Mouse (Mus musculus) ES-Bruce4 (cell line): Measurements from ENCODE around the gene Avl9. TPM values are rescaled to one million over a fixed set of nuclear protein-coding genes. Genes with fewer than 3 reads are reported as not detected.

Source experiments
- H3K27ac ChIP-seq: 2 replicates; pipeline ENCODE4 v1.5.1; 2012; ENCODE audit warnings: low read length, inconsistent platforms; ENCODE audit not compliant: insufficient read depth
- H3K27me3 ChIP-seq: 2 replicates; pipeline ENCODE4 v1.6.1; 2012; ENCODE audit warnings: mild to moderate bottlenecking, low read length, inconsistent platforms; ENCODE audit not compliant: control insufficient read depth, poor library complexity, insufficient read depth, severe bottlenecking
- H3K36me3 ChIP-seq: 2 replicates; pipeline ENCODE4 v1.6.1; 2012; ENCODE audit warnings: inconsistent platforms, mild to moderate bottlenecking, low read length, moderate library complexity; ENCODE audit not compliant: control insufficient read depth, poor library complexity, insufficient read depth, severe bottlenecking
- H3K4me1 ChIP-seq: one replicate; pipeline ENCODE4 v1.8.1; 2011; ENCODE audit warnings: low read length; ENCODE audit not compliant: control insufficient read depth, insufficient read depth
- H3K4me3 ChIP-seq: 2 replicates; pipeline ENCODE4 v1.5.1; 2011; ENCODE audit warnings: low read depth, mild to moderate bottlenecking, low read length
- H3K9ac ChIP-seq: 2 replicates; pipeline ENCODE4 v1.6.1; 2012; ENCODE audit warnings: low read depth, mild to moderate bottlenecking, inconsistent platforms; ENCODE audit not compliant: poor library complexity, severe bottlenecking
- H3K9me3 ChIP-seq: replicated peaks from 2 replicates; pipeline ENCODE4 v1.6.1; 2012; ENCODE audit warnings: mild to moderate bottlenecking, low read length, inconsistent platforms; ENCODE audit not compliant: control insufficient read depth, poor library complexity, insufficient read depth, severe bottlenecking
- CTCF ChIP-seq: IDR thresholded peaks from one replicate; pipeline ENCODE4 v1.8.1; 2011; ENCODE audit warnings: low read depth, low read length
- EP300 ChIP-seq: IDR thresholded peaks from 2 replicates; pipeline ENCODE4 v1.6.1; 2011; ENCODE audit warnings: low read depth, low read length; ENCODE audit not compliant: insufficient read depth
- POLR2A ChIP-seq: IDR thresholded peaks from one replicate; pipeline ENCODE4 v1.8.1; 2011; ENCODE audit warnings: low read length; ENCODE audit not compliant: insufficient read depth
- polyA plus RNA-seq: library from polyadenylated mRNA; stranded (reverse); fragments of >200 nt; gene quantifications from 2 replicates; pipeline ENCODE4 v1.2.4, GENCODE M21; 2011; ENCODE audit warnings: low read depth; ENCODE audit not compliant: missing spikeins, insufficient read depth, insufficient read length

Avl9 gene
- polyA plus RNA-seq, 1 experiment = 26.2 TPM

- Histone ChIP-seq H3K9ac (peak overlapping the region; percentile 97), H3K4me1 (peaks cover 8% of the 10 kb centered on the region), H3K9me3 (no peaks in the 10 kb centered on the region), H3K27me3 (no peaks in the 10 kb centered on the region), H3K27ac (peak overlapping the region; percentile 55), H3K36me3 (no peaks in the 10 kb centered on the region), H3K4me3 (peak overlapping the region; percentile 84)
- no peak for TF ChIP-seq CTCF
- TF ChIP-seq EP300 = no peak
- no peak for TF ChIP-seq POLR2A
These were observed 82.0 kb downstream of the Avl9 start for GRCm38 (mm10) chr6:56796668-56797141.

- TF ChIP-seq POLR2A (no peak), CTCF (no peak), EP300 (no peak)
- Histone ChIP-seq H3K36me3 (no peaks in the 10 kb centered on the region), H3K27ac (peak within 1 kb of the TSS; percentile 82)
These were observed 82.8 kb downstream of the Avl9 start, which contains the start of gene Kbtbd2 for GRCm38 (mm10) chr6:56797311-56798151. Gene Kbtbd2 (minus strand): TSS chr6:56797813.

GRCm38 (mm10) chr6:56798152-56798465, 83.4 kb downstream of the Avl9 start:
- Histone ChIP-seq H3K9me3 (no peaks in the 10 kb centered on the region), H3K36me3 (no peaks in the 10 kb centered on the region), H3K27ac (peak overlapping the region; percentile 82), H3K4me1 (peaks cover 4% of the 10 kb centered on the region), H3K9ac (peak overlapping the region; percentile 97), H3K4me3 (peak overlapping the region; percentile 84), H3K27me3 (no peaks in the 10 kb centered on the region)
- TF ChIP-seq EP300 (no peak), CTCF (no peak), POLR2A (no peak)

More at GRCm38 (mm10) chr6:56797311-56798151, 82.8 kb downstream of the Avl9 start, which contains the start of gene Kbtbd2:
- Histone ChIP-seq H3K4me3 (peak within 1 kb of the TSS; percentile 84), H3K27me3 (no peaks in the 10 kb centered on the region), H3K9ac (peak within 1 kb of the TSS; percentile 97), H3K4me1 (peaks cover 5% of the 10 kb centered on the region), H3K9me3 (no peaks in the 10 kb centered on the region)

- Histone ChIP-seq H3K36me3 (no peaks in the 10 kb centered on the region), H3K9me3 (no peaks in the 10 kb centered on the region)
These were observed 90.3 kb downstream of the Avl9 start for GRCm38 (mm10) chr6:56805026-56805425.

GRCm38 (mm10) chr6:56806195-56806594, 91.5 kb downstream of the Avl9 start:
- Histone ChIP-seq H3K36me3 (no peaks in the 10 kb centered on the region), H3K27ac (no peak overlapping the region), H3K9me3 (no peaks in the 10 kb centered on the region), H3K27me3 (no peaks in the 10 kb centered on the region), H3K9ac (no peak overlapping the region), H3K4me1 (peaks cover 2% of the 10 kb centered on the region), H3K4me3 (no peak overlapping the region)
- TF ChIP-seq EP300 (no peak), POLR2A (no peak), CTCF (no peak)

More at GRCm38 (mm10) chr6:56805026-56805425, 90.3 kb downstream of the Avl9 start:
- no peak overlapping the region for H3K4me3 ChIP-seq
- H3K27me3 ChIP-seq = no peaks in the 10 kb centered on the region
- H3K9ac ChIP-seq = no peak overlapping the region
- no peak for TF ChIP-seq CTCF
- no peak for TF ChIP-seq EP300
- no peak for TF ChIP-seq POLR2A
- peaks cover 2% of the 10 kb centered on the region for H3K4me1 ChIP-seq
- H3K27ac ChIP-seq = no peak overlapping the region

- Histone ChIP-seq H3K27ac (no peak overlapping the region), H3K27me3 (no peaks in the 10 kb centered on the region)
These were observed 94.0 kb downstream of the Avl9 start for GRCm38 (mm10) chr6:56808656-56809055.

More at GRCm38 (mm10) chr6:56808656-56809055, 94.0 kb downstream of the Avl9 start:
- no peaks in the 10 kb centered on the region for H3K36me3 ChIP-seq
- TF ChIP-seq CTCF (peak; percentile 5), POLR2A (no peak)
- no peak overlapping the region for H3K9ac ChIP-seq
- no peak overlapping the region for H3K4me3 ChIP-seq
- no peaks in the 10 kb centered on the region for H3K9me3 ChIP-seq
- no peaks in the 10 kb centered on the region for H3K4me1 ChIP-seq

Other genes with a start within 250 kb of the Avl9 start
- 0.88 and 1.3 TPM in 2 replicates for gene Pde1c, start 145.8 kb upstream of the Avl9 start, polyA plus RNA-seq
- 149 and 182 TPM in 2 replicates for gene Lsm5, start 10.2 kb upstream of the Avl9 start, polyA plus RNA-seq
- gene Kbtbd2, start 82.9 kb downstream of the Avl9 start, polyA plus RNA-seq = 92.8 and 99.1 TPM in 2 replicates
- 211 and 215 TPM in 2 replicates for gene Fkbp9, start 117.2 kb downstream of the Avl9 start, polyA plus RNA-seq
- 19.6 and 21.4 TPM in 2 replicates for gene Nt5c3, start 209.0 kb downstream of the Avl9 start, polyA plus RNA-seq
- gene Vmn1r4, start 209.1 kb downstream of the Avl9 start, polyA plus RNA-seq = 0.78 and 0.97 TPM in 2 replicates